ENCODE assay signal across 31 mouse cellular contexts in the genomic region with DNA sequence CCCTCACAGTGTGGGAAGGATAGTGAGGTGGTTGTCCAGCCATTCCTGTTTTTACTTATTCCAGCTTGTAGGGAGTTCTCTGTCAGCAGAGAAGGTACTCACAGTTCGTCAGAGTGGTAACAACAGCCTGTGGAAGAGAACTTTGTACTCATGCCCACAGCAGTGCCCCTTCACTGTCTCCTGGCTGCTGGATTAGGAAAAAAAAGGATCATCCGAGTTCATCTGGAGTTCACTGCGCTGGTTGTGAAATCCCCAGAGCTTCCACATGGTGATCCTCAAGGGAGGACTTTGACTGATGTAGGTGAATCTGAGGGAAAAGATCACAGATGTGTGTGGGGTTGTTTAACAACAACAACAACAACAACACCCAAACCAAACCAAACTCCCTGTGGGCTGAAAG. TPM values are rescaled to one million over a fixed set of nuclear protein-coding genes. Genes with fewer than 3 reads are reported as not detected.
DNase-seq lines count a peak whose midpoint lies in the region; ATAC-seq lines count a peak whose summit lies in the region.
"Had no signal": no experiment of that assay in that cellular context is flagged by ENCODE, and none has a peak within 500 bp of the region (broad histone marks: within the 10 kb centered on the region; RNA-seq: fewer than 3 reads in every experiment).

No protein-coding gene starts in this region.

- WGBS in kidney, embryonic 14.5 days, result 76% methylated on average over 3 of the region's 3 CpGs
- WGBS in liver, embryonic 16.5 days (ENCODE audit: insufficient replicate concordance), result 48% methylated on average over 3 of the region's 3 CpGs

- H3K9me3 ChIP-seq in kidney, embryonic 14.5 days (ENCODE audit: control insufficient read depth, low read length), result no peaks in the 10 kb centered on the region
- H3K9me3 ChIP-seq in liver, embryonic 16.5 days (replicated peaks; ENCODE audit: control insufficient read depth, low read length), result no peaks in the 10 kb centered on the region
- H3K9me3 ChIP-seq: embryonic facial prominence, embryonic 13.5 days; forebrain, embryonic 10.5 days; forebrain, embryonic 15.5 days; heart, embryonic 12.5 days; limb, embryonic 10.5 days; limb, embryonic 15.5 days; lung, embryonic 15.5 days; midbrain, embryonic 13.5 days; neural tube, embryonic 13.5 days had no signal

- DNase-seq in kidney, adult 11 months, result peak; percentile 39
- DNase-seq in kidney, postnatal 10 days, result no peak
- DNase-seq in kidney, postnatal 36 days, result peak; percentile 25 to 67
- peak; percentile 20 for DNase-seq in 3T3-L1 (ENCODE audit: low read depth, low spot score)
- no peak for DNase-seq in layer of hippocampus, postnatal 10 days (ENCODE audit: low spot score in 2 of 2)
- DNase-seq: adrenal gland, postnatal 25 days; cerebellum, adult 11-12 months; cerebellum, postnatal 10 days; gastrocnemius, adult 2 months; gastrocnemius, postnatal 36 days; heart, adult 18-20 months; layer of hippocampus, postnatal 36 days; thymus, adult 2 months; thymus, postnatal 36 days had no signal

- no peaks in the 10 kb centered on the region for H3K27me3 ChIP-seq in kidney, embryonic 14.5 days (ENCODE audit: control insufficient read depth, insufficient read depth, low read length)
- no peaks in the 10 kb centered on the region for H3K27me3 ChIP-seq in liver, embryonic 16.5 days (ENCODE audit: control insufficient read depth, insufficient read depth, low read depth, low read length)
- H3K27me3 ChIP-seq: embryonic facial prominence, embryonic 13.5 days; forebrain, embryonic 15.5 days; heart, embryonic 12.5 days; limb, embryonic 15.5 days; lung, embryonic 15.5 days; midbrain, embryonic 13.5 days; neural tube, embryonic 13.5 days had no signal

- no peak overlapping the region for H3K4me3 ChIP-seq in kidney, embryonic 14.5 days (ENCODE audit: low read length)
- H3K4me3 ChIP-seq in liver, embryonic 16.5 days (ENCODE audit: low read depth, low read length), result no peak overlapping the region
- H3K4me3 ChIP-seq: embryonic facial prominence, embryonic 13.5 days; forebrain, embryonic 10.5 days; forebrain, embryonic 15.5 days; gastrocnemius, adult 2 months; heart, embryonic 12.5 days; limb, embryonic 10.5 days; limb, embryonic 15.5 days; lung, embryonic 15.5 days; midbrain, embryonic 13.5 days; neural tube, embryonic 13.5 days had no signal

- H3K4me2 ChIP-seq in kidney, embryonic 14.5 days (replicated peaks; ENCODE audit: low read depth, low read length), result no peak overlapping the region
- no peak overlapping the region for H3K4me2 ChIP-seq in liver, embryonic 16.5 days (ENCODE audit: low read depth, low read length)
- H3K4me2 ChIP-seq: embryonic facial prominence, embryonic 13.5 days; forebrain, embryonic 15.5 days; heart, embryonic 12.5 days; hindbrain, embryonic 14.5 days; limb, embryonic 15.5 days; lung, embryonic 15.5 days; midbrain, embryonic 13.5 days; neural tube, embryonic 13.5 days had no signal

- no peaks in the 10 kb centered on the region for H3K4me1 ChIP-seq in kidney, embryonic 14.5 days (ENCODE audit: control insufficient read depth, insufficient read depth, low read length)
- no peaks in the 10 kb centered on the region; the same call in 1 of the 2 replicates for H3K4me1 ChIP-seq in liver, embryonic 16.5 days (ENCODE audit: control insufficient read depth, low read depth, low read length)
- H3K4me1 ChIP-seq: embryonic facial prominence, embryonic 13.5 days; forebrain, embryonic 10.5 days; forebrain, embryonic 15.5 days; heart, embryonic 12.5 days; limb, embryonic 10.5 days; limb, embryonic 15.5 days; lung, embryonic 15.5 days; neural tube, embryonic 13.5 days had no signal

- H3K27ac ChIP-seq in kidney, embryonic 14.5 days (ENCODE audit: low read depth, low read length), result no peak overlapping the region
- no peak overlapping the region for H3K27ac ChIP-seq in liver, embryonic 16.5 days (ENCODE audit: low read length)
- H3K27ac ChIP-seq: embryonic facial prominence, embryonic 13.5 days; forebrain, embryonic 10.5 days; forebrain, embryonic 15.5 days; gastrocnemius, adult 2 months; hindbrain, embryonic 14.5 days; limb, embryonic 10.5 days; limb, embryonic 15.5 days; lung, embryonic 15.5 days; macrophage; midbrain, embryonic 13.5 days; neural tube, embryonic 13.5 days had no signal

- no peaks in the 10 kb centered on the region for H3K36me3 ChIP-seq in kidney, embryonic 14.5 days (ENCODE audit: control insufficient read depth, insufficient read depth, low read length)
- H3K36me3 ChIP-seq in liver, embryonic 16.5 days (ENCODE audit: control insufficient read depth, insufficient read depth), result no peaks in the 10 kb centered on the region
- H3K36me3 ChIP-seq: embryonic facial prominence, embryonic 13.5 days; forebrain, embryonic 10.5 days; forebrain, embryonic 15.5 days; heart, embryonic 12.5 days; limb, embryonic 10.5 days; limb, embryonic 15.5 days; lung, embryonic 15.5 days; midbrain, embryonic 13.5 days; neural tube, embryonic 13.5 days had no signal

- ATAC-seq in kidney, embryonic 14.5 days (ENCODE audit: low FRiP score, low TSS enrichment), result no peak
- peak; percentile 52 for ATAC-seq in liver, embryonic 16.5 days (ENCODE audit: low read depth)
- ATAC-seq: forebrain, embryonic 15.5 days; midbrain, embryonic 13.5 days had no signal

- H3K9ac ChIP-seq in kidney, embryonic 14.5 days (ENCODE audit: low read depth, low read length), result no peak overlapping the region
- H3K9ac ChIP-seq in liver, embryonic 16.5 days (ENCODE audit: low read depth, low read length), result no peak overlapping the region
- H3K9ac ChIP-seq: embryonic facial prominence, embryonic 13.5 days; forebrain, embryonic 15.5 days; heart, embryonic 12.5 days; hindbrain, embryonic 14.5 days; limb, embryonic 15.5 days; lung, embryonic 15.5 days; midbrain, embryonic 13.5 days; neural tube, embryonic 13.5 days had no signal

RNA-seq across cellular contexts. Expression of gene Mfsd1, which starts 31.3 kb away (rescaled TPM):
- 53.6 and 82.5 TPM in 2 replicates for polyA plus RNA-seq in kidney, embryonic 14.5 days (2014; fragmentation: Nextera tagmentation; extraction: Ambion mirVana)
- polyA plus RNA-seq in liver, embryonic 16.5 days (2015; fragmentation: Nextera tagmentation; extraction: Ambion mirVana), result 24.6 and 25.2 TPM in 2 replicates
- total RNA-seq in layer of hippocampus, postnatal 10 days (2021), result 10 to 100 TPM; 47.7 to 51.1 TPM

RNA-seq across cellular contexts. Expression of gene Rarres1, which starts 35.9 kb away (rescaled TPM):
- 3.1 and 3.4 TPM in 2 replicates for polyA plus RNA-seq in kidney, embryonic 14.5 days (2014; fragmentation: Nextera tagmentation; extraction: Ambion mirVana)
- 3.7 and 4.3 TPM in 2 replicates for polyA plus RNA-seq in liver, embryonic 16.5 days (2015; fragmentation: Nextera tagmentation; extraction: Ambion mirVana)
- total RNA-seq in layer of hippocampus, postnatal 10 days (2021), result 1 to 10 TPM; 2.2 to 3.3 TPM
- total RNA-seq: common myeloid progenitor, adult 5-6 weeks; hematopoietic stem cell, adult 5-6 weeks; megakaryocyte-erythroid progenitor cell, adult 5-6 weeks; MEL had no signal

Comparison
In these comparisons a context has a peak if more than half of its experiments do, and no peak if none do; other contexts are left out.
1. DNase-seq: peak in kidney, adult 11 months (single experiment), kidney, postnatal 36 days (2 of 2) and 3T3-L1 (single experiment); none in kidney, postnatal 10 days (single experiment) and layer of hippocampus, postnatal 10 days (0 of 2).